Mouse (Mus musculus) layer of hippocampus, adult 2 months (tissue): ENCODE measurements around the gene Gm9789. TPM values are rescaled to one million over a fixed set of nuclear protein-coding genes. Genes with fewer than 3 reads are reported as not detected.
"Not testable (repeated sequence)": the region's sequence is repeated elsewhere in the genome, so short reads cannot be mapped to it uniquely, and the experiment has no call there.

Source experiments
- DNase-seq, 2 experiments: peaks; one replicate each; pipeline ENCODE4 v3.0.0; 2022; ENCODE audit warnings: low spot score in 2 of 2
- H3K27ac ChIP-seq: fragments of 200-600 bp; 2 replicates; pipeline ENCODE4 v1.8.1; 2022
- H3K4me3 ChIP-seq: fragments of 200-600 bp; 2 replicates; pipeline ENCODE4 v1.8.1; 2022; ENCODE audit warnings: mild to moderate bottlenecking
- CTCF ChIP-seq: fragments of 200-600 bp; conservative IDR thresholded peaks from 2 replicates; pipeline ENCODE4 v1.8.1; 2022; ENCODE audit warnings: antibody characterized with exemption, mild to moderate bottlenecking, moderate library complexity
- long read RNA-seq, 2 experiments: library from polyadenylated mRNA; stranded (forward); transcript quantifications; one replicate each; pipeline ENCODE4 v2.0.0; 2021; ENCODE audit warnings: borderline mapping rate in 2 of 2
- total RNA-seq, 2 experiments: library from RNA; stranded (reverse); gene quantifications; 2 replicates each; pipeline ENCODE4 v1.2.3; 2021

Gene Gm9789
- total RNA-seq: not detected
- long read RNA-seq, experiment 1: 0 reads
- long read RNA-seq, experiment 2: 0 reads

DNA sequence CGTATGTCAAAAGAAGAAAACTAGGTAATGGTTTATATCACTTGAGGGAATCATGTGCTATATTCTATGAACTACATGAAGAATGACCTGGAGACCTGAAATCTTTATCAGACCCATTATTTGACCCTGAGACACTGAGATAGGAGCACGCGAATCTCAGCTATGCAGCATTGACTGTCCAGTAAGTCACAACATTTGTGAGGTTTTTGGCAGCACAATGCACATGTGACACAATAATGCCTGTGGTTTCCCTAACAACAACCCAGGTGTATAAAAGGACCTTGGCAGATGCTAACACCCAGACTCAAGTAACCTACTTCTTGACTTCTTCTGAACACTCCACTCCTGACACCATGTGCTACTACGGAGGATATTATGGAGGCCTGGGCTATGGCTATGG lies at the start of gene Gm9789:
TSS of gene Gm9789 (plus strand) at position 301 of the 400 bp plus-strand sequence.
- no peak for DNase-seq
- Histone ChIP-seq H3K4me3 (no peak within 1 kb of the TSS), H3K27ac (no peak within 1 kb of the TSS)
- TF ChIP-seq CTCF: no peak

DNA sequence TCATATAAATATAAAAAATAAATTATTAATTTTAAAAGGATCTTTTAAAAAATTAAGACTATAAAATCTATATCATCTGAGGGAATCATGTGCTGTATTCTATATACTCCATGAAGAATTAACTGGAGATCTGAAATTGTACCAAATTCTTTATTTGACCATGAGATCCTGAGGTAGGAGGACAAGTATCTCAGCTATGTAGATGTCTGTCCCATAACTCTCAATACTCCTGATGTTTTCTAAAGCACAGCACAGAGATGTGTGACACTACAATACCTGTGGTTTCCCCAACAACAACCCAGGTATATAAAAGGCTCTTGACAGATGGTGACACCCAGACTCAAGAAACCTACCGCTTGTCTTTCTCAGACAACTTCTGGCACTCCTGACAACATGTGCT lies 17.2 kb upstream of the Gm9789 start, which contains the start of gene Gm6358:
TSS of gene Gm6358 (plus strand) at position 301 of the 400 bp plus-strand sequence.
- no peak for DNase-seq
- H3K4me3 ChIP-seq: no peak within 1 kb of the TSS
- H3K27ac ChIP-seq: no peak within 1 kb of the TSS
- no peak for TF ChIP-seq CTCF

GRCm38 (mm10) chr16:89150786-89151185 lies 7.0 kb upstream of the Gm9789 start, which contains the start of gene Gm10061:
Gene Gm10061 (plus strand): TSS chr16:89151086.
- Histone ChIP-seq H3K4me3 (no peak within 1 kb of the TSS), H3K27ac (no peak within 1 kb of the TSS)
- no peak for TF ChIP-seq CTCF
- DNase-seq: no peak

DNA sequence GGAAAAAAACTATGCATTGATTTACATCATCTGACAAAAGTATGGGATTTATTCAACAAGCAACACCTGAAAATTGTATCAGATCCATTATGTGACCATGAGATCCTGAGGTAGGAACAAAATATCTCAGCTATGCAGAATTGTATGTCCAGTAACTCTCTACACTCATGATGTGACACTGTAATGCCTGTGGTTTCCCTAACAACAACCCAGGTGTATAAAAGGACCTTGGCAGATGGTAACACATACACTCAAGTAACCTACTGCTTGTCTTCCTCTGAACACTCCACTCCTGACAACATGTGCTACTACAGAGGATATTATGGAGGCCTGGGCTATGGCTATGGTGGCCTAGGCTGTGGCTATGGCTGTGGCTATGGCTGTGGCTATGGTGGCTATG lies 11.4 kb downstream of the Gm9789 start, which contains the start of gene Gm7735:
TSS of gene Gm7735 (plus strand) at position 301 of the 400 bp plus-strand sequence.
- not testable (repeated sequence) for H3K4me3 ChIP-seq, H3K27ac ChIP-seq, DNase-seq

- DNase-seq: no peak
- Histone ChIP-seq H3K4me3 (no peak within 1 kb of the TSS), H3K27ac (no peak within 1 kb of the TSS)
- no peak for TF ChIP-seq CTCF
Observed at GRCm38 (mm10) chr16:89174435-89174834, 16.7 kb downstream of the Gm9789 start, which contains the start of gene 1110057P08Rik. Gene 1110057P08Rik (plus strand): TSS chr16:89174735.

DNA sequence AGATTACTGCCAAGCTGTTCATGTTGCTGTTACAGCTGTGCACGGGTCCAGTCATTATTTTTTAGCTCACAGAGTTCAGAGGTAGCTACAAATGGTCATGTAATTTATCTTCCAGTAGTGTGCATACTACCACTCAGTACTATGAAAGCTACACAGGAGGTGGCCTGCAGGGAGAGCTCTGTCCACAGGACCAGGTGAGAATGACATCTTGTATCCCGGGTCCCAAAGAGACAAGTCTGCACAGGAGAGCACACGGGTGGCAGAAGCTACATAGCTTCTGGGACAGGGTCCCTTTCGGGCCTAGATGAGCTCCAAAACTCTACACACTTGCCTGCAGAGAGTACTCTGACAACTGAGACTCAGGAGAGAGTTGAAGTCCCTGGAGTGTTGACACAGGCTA lies 30.9 kb downstream of the Gm9789 start:
- Histone ChIP-seq H3K27ac (no peak overlapping the region), H3K4me3 (no peak overlapping the region)
- DNase-seq: no peak
- no peak for TF ChIP-seq CTCF

DNA sequence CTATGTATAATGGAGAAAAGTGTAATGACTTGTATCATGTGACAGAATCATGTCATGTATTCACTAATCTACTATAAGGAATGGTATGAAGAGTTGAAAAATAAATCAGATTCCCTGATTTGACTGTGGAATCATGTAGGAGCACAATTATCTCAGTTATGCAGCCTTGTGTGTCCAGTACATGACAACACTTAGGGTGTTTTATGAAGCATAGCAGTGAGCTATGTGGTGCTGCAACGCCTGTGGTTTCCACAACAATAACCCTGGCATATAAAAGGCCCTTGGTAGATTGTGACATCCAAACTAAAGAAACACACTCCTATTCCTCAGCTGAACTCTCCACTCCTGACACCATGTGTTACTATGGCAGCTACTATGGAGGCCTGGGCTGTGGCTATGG lies 47.8 kb downstream of the Gm9789 start, which contains the start of gene Krtap20-2:
TSS of gene Krtap20-2 (plus strand) at position 301 of the 400 bp plus-strand sequence.
- no peak within 1 kb of the TSS for H3K4me3 ChIP-seq
- no peak within 1 kb of the TSS for H3K27ac ChIP-seq
- no peak for DNase-seq
- no peak for TF ChIP-seq CTCF

Other genes with a start within 250 kb of the Gm9789 start
- gene Krtap19-9b, start 225.7 kb upstream of the Gm9789 start, total RNA-seq: not detected
- gene Krtap16-3, start 195.1 kb upstream of the Gm9789 start, total RNA-seq: not detected
- not detected for gene Krtap22-2, start 147.2 kb upstream of the Gm9789 start, total RNA-seq
- not detected for gene Gm10229, start 142.7 kb upstream of the Gm9789 start, total RNA-seq
- gene Krtap6-1, start 126.3 kb upstream of the Gm9789 start, total RNA-seq: not detected
- gene Gm10228, start 116.5 kb upstream of the Gm9789 start, total RNA-seq: not detected
- gene Krtap6-5, start 110.1 kb upstream of the Gm9789 start, total RNA-seq: not detected
- not detected for gene 1110025L11Rik, start 94.0 kb upstream of the Gm9789 start, total RNA-seq
- gene Krtap6-3, start 73.9 kb upstream of the Gm9789 start, total RNA-seq: not detected
- gene Gm6358, start 17.1 kb upstream of the Gm9789 start, total RNA-seq: not detected
- not detected for gene Gm10061, start 6.9 kb upstream of the Gm9789 start, total RNA-seq
- not detected for gene Gm7735, start 11.5 kb downstream of the Gm9789 start, total RNA-seq
- not detected for gene 1110057P08Rik, start 16.8 kb downstream of the Gm9789 start, total RNA-seq
- not detected for gene Krtap20-2, start 47.9 kb downstream of the Gm9789 start, total RNA-seq
- not detected for gene Krtap21-1, start 245.9 kb downstream of the Gm9789 start, total RNA-seq